Mouse (Mus musculus): ENCODE measurements at regions not wholly inside any gene's neighbourhood (a gene's known extent, or its start where the extent isn't known, plus 50 kb on each side); places are given as distances from the start of the nearest gene placed in this dataset.

DNA sequence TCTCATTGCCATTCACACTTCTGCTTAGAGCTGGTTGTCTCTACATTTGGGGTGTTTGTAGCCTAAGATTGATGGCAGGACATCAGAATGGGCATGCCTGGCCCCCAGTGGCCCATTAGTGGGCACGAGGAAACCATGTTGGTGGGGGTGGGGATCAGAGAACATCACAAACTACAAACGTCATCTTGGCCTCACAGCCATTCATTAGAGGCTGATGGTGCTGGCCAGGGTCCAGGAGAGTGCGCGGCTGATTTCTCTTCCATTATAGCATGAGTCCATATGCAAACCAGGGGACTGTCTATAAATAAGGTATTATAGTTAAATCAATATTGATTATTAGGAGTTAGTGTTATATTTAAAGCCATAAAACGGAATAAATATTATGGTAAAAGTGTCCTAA is 67.9 kb downstream of the 3100002H09Rik start:
- no peaks in the 10 kb centered on the region for H3K27me3 ChIP-seq (ENCODE audit: control insufficient read depth, insufficient read depth, low read length)
- H3K36me3 ChIP-seq (ENCODE audit: control insufficient read depth, insufficient read depth, low read length): no peaks in the 10 kb centered on the region
- no peak overlapping the region for H3K9ac ChIP-seq (ENCODE audit: low read length)
- ATAC-seq (ENCODE audit: insufficient read depth, low FRiP score): no peak
- H3K4me2 ChIP-seq (ENCODE audit: low read depth, low read length): no peak overlapping the region
- H3K27ac ChIP-seq (ENCODE audit: low read length): no peak overlapping the region
- no peaks in the 10 kb centered on the region for H3K4me1 ChIP-seq (ENCODE audit: control insufficient read depth, insufficient read depth, low read length)
- WGBS: 59% methylated on average over 5 of the region's 5 CpGs
- no peaks in the 10 kb centered on the region for H3K9me3 ChIP-seq (replicated peaks; ENCODE audit: control insufficient read depth, low read length)
- H3K4me3 ChIP-seq (replicated peaks; ENCODE audit: low read length): no peak overlapping the region

DNA sequence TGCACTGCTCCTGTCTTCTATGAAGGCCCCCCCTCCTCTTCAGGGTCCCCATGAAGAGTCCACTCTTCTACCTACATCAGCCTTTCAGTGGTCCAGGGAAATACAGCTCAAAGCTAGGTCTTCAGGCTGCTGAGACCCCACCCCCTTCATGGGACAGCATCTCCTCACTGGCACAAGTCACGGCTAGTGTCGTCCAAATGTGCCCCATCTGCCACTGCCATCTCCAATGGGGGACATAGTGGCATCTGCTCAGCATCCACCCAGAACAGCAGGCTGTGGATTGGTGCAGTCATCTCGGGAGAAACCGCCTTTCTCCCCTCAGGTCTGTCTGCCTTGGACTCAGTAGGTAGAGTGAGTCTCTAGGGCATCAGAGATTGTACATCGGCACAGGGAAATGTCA is 72.1 kb downstream of the 3100002H09Rik start:
- Histone ChIP-seq H3K36me3 (ENCODE audit: control insufficient read depth, insufficient read depth, low read length) (no peaks in the 10 kb centered on the region), H3K4me2 (ENCODE audit: low read depth, low read length) (no peak overlapping the region), H3K4me1 (ENCODE audit: control insufficient read depth, insufficient read depth, low read length) (no peaks in the 10 kb centered on the region), H3K9ac (ENCODE audit: low read length) (no peak overlapping the region), H3K27me3 (ENCODE audit: control insufficient read depth, insufficient read depth, low read length) (no peaks in the 10 kb centered on the region), H3K27ac (ENCODE audit: low read length) (no peak overlapping the region), H3K9me3 (replicated peaks; ENCODE audit: control insufficient read depth, low read length) (no peaks in the 10 kb centered on the region), H3K4me3 (replicated peaks; ENCODE audit: low read length) (no peak overlapping the region)
- 84% methylated on average over 5 of the region's 5 CpGs for WGBS
- no peak for ATAC-seq (ENCODE audit: insufficient read depth, low FRiP score)

DNA sequence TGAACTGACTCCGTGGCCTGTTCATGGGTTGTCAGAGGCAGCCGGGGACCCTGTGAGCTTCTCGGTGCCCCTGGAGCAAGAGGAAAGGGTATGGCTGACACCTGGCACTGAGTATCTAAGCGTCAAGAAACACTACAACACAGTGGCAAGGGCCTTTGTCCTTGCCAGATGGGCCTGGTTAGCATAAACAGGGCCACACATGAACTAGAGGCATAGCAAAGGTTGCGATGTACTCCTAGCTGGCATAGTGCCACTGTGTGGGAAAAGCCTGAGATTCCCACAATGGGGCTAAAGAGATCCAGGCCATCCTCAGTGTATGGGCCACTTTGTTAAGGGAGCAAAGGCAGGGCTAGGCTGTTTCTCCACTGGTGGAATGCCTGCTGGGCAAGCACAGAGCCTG is 72.9 kb downstream of the 3100002H09Rik start:
- Histone ChIP-seq H3K27ac (ENCODE audit: low read length) (no peak overlapping the region), H3K4me2 (ENCODE audit: low read depth, low read length) (no peak overlapping the region), H3K36me3 (ENCODE audit: control insufficient read depth, insufficient read depth, low read length) (no peaks in the 10 kb centered on the region), H3K9ac (ENCODE audit: low read length) (no peak overlapping the region), H3K4me1 (ENCODE audit: control insufficient read depth, insufficient read depth, low read length) (no peaks in the 10 kb centered on the region), H3K9me3 (replicated peaks; ENCODE audit: control insufficient read depth, low read length) (no peaks in the 10 kb centered on the region), H3K27me3 (ENCODE audit: control insufficient read depth, insufficient read depth, low read length) (no peaks in the 10 kb centered on the region), H3K4me3 (replicated peaks; ENCODE audit: low read length) (no peak overlapping the region)
- no peak for ATAC-seq (ENCODE audit: insufficient read depth, low FRiP score)
- WGBS: 77% methylated on average over 5 of the region's 5 CpGs

DNA sequence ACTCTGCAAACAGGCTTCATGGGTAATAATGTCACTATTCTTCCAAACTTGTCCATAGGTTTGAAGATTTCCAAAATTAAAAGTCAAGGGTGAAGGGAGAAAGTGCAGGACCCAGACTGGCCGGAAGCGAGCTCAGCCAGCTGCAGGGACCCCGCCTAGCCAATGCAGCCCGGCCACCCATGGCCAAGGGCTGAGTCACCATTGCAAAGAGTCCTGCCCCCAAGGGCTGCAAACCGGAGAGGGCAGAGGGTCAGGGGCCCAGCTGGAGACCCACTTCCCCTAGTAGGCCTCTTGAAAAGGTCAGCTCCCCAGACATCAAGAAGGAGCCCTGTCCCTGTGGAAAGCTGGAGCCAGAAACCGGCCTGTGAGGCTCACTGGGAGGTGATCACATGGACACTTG is 77.0 kb downstream of the 3100002H09Rik start:
- WGBS: 62% methylated on average over 6 of the region's 6 CpGs
- Histone ChIP-seq H3K9me3 (replicated peaks; ENCODE audit: control insufficient read depth, low read length) (no peaks in the 10 kb centered on the region), H3K4me2 (ENCODE audit: low read depth, low read length) (no peak overlapping the region), H3K9ac (ENCODE audit: low read length) (no peak overlapping the region), H3K36me3 (ENCODE audit: control insufficient read depth, insufficient read depth, low read length) (no peaks in the 10 kb centered on the region), H3K4me1 (ENCODE audit: control insufficient read depth, insufficient read depth, low read length) (no peaks in the 10 kb centered on the region), H3K27ac (ENCODE audit: low read length) (no peak overlapping the region), H3K27me3 (ENCODE audit: control insufficient read depth, insufficient read depth, low read length) (no peaks in the 10 kb centered on the region), H3K4me3 (replicated peaks; ENCODE audit: low read length) (no peak overlapping the region)
- no peak for ATAC-seq (ENCODE audit: insufficient read depth, low FRiP score)

DNA sequence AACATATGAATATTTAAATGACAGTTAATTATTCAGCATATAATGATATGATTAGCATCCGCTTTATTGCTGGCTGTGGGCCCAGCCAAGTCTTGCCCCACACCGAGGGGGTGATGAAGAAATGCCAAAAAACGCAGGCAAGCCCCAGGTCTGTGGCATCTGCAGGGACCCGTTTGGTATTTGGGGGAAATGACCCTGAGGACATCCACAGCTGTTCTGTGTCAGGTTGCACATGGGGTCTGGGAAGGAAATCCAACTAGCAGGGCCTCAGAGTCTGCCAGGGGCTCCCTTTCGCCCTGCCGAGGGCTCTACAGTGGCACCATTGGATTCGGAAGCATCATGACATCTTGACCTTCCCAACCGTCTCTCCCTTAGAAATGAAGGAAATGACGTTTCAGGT is 80.0 kb downstream of the 3100002H09Rik start:
- 70% methylated on average over 9 of the region's 9 CpGs for WGBS
- no peaks in the 10 kb centered on the region for H3K36me3 ChIP-seq (ENCODE audit: control insufficient read depth, insufficient read depth, low read length)
- no peak overlapping the region for H3K9ac ChIP-seq (ENCODE audit: low read length)
- H3K4me1 ChIP-seq (ENCODE audit: control insufficient read depth, insufficient read depth, low read length): no peaks in the 10 kb centered on the region; the same call in 1 of the 2 replicates
- H3K4me3 ChIP-seq (replicated peaks; ENCODE audit: low read length): no peak overlapping the region
- no peak overlapping the region for H3K27ac ChIP-seq (ENCODE audit: low read length)
- H3K4me2 ChIP-seq (ENCODE audit: low read depth, low read length): no peak overlapping the region
- no peaks in the 10 kb centered on the region for H3K9me3 ChIP-seq (replicated peaks; ENCODE audit: control insufficient read depth, low read length)
- H3K27me3 ChIP-seq (ENCODE audit: control insufficient read depth, insufficient read depth, low read length): no peaks in the 10 kb centered on the region
- ATAC-seq (ENCODE audit: insufficient read depth, low FRiP score): no peak

DNA sequence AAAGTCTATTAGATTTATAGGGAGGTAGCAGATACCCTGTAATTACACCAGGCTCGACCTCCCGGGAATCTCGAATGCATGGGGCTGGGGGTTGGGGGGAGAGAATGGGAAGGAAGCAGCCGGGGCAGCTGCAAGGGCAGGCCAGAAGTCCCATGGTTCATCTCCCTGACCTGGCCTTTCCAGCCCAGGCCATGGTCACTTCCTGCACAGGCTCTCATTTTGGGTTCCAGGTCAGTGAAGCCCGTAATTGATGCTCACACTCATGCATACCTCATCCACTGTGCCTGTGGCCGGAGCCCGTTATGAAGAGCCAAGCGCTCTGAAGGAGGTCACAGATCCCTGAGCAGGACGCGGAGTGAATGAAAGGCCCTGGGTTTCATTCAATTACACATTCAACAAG is 83.8 kb downstream of the 3100002H09Rik start:
- Histone ChIP-seq H3K9me3 (replicated peaks; ENCODE audit: control insufficient read depth, low read length) (no peaks in the 10 kb centered on the region), H3K9ac (ENCODE audit: low read length) (no peak overlapping the region), H3K36me3 (ENCODE audit: control insufficient read depth, insufficient read depth, low read length) (no peaks in the 10 kb centered on the region), H3K4me1 (ENCODE audit: control insufficient read depth, insufficient read depth, low read length) (no peaks in the 10 kb centered on the region; the same call in 1 of the 2 replicates), H3K27me3 (ENCODE audit: control insufficient read depth, insufficient read depth, low read length) (0 out of 2 replicates have a peak, but pooled peaks cover 4% of the 10 kb centered on the region), H3K4me3 (replicated peaks; ENCODE audit: low read length) (no peak overlapping the region), H3K4me2 (ENCODE audit: low read depth, low read length) (no peak overlapping the region), H3K27ac (ENCODE audit: low read length) (no peak overlapping the region)
- 40% methylated on average over 10 of the region's 10 CpGs for WGBS
- ATAC-seq (ENCODE audit: insufficient read depth, low FRiP score): no peak

DNA sequence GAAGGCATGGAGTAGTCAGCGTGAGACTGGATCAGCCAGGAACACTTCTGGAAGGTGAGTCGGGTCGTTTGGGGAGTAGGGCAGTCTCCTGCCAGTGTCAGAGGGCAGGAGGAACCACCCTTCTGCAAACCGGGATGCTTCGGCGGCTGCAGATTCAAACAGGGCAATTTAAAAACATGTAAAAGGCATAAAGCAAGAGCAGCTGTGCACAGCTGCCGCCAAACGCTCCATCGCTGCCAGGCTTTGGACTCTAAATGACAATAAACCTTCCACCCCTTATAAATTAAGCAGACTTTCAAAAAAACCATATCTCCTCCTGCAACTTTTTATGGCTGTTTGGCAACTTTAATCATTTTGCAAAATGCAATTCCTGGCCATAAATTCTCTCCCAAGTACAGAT is 84.2 kb downstream of the 3100002H09Rik start:
- H3K4me3 ChIP-seq (replicated peaks; ENCODE audit: low read length): no peak overlapping the region
- H3K4me2 ChIP-seq (ENCODE audit: low read depth, low read length): no peak overlapping the region
- ATAC-seq (ENCODE audit: insufficient read depth, low FRiP score): no peak
- H3K9me3 ChIP-seq (replicated peaks; ENCODE audit: control insufficient read depth, low read length): no peaks in the 10 kb centered on the region
- 0 out of 2 replicates have a peak, but pooled peaks cover 4% of the 10 kb centered on the region for H3K27me3 ChIP-seq (ENCODE audit: control insufficient read depth, insufficient read depth, low read length)
- WGBS: 39% methylated on average over 9 of the region's 9 CpGs
- H3K9ac ChIP-seq (ENCODE audit: low read length): no peak overlapping the region
- H3K36me3 ChIP-seq (ENCODE audit: control insufficient read depth, insufficient read depth, low read length): no peaks in the 10 kb centered on the region
- H3K27ac ChIP-seq (ENCODE audit: low read length): no peak overlapping the region
- no peaks in the 10 kb centered on the region; the same call in 1 of the 2 replicates for H3K4me1 ChIP-seq (ENCODE audit: control insufficient read depth, insufficient read depth, low read length)

DNA sequence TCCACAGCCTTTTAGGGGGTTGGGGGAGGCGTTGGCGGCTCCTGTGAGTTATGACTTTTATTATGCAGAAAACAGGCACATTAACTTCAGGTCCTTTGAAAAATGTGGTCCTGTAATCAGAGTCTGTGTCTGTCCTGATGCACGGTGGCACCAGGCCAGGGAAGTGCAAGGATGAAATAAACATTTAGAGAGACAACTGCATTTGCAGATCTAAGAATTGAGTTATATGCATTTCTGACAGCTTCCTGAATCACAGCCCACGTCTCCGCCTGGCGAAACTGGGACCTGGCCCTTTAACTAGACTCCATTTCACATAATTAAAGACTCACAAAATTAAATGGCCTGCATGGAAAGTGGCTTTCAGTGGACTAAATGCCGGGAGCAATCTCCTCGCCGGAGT is 90.3 kb downstream of the 3100002H09Rik start:
- H3K27me3 ChIP-seq (ENCODE audit: control insufficient read depth, insufficient read depth, low read length): 0 out of 2 replicates have a peak, but pooled peaks cover 4% of the 10 kb centered on the region
- no peaks in the 10 kb centered on the region for H3K36me3 ChIP-seq (ENCODE audit: control insufficient read depth, insufficient read depth, low read length)
- 35% methylated on average over 9 of the region's 9 CpGs for WGBS
- H3K27ac ChIP-seq (ENCODE audit: low read length): no peak overlapping the region
- H3K9ac ChIP-seq (ENCODE audit: low read length): no peak overlapping the region
- H3K4me3 ChIP-seq (replicated peaks; ENCODE audit: low read length): no peak overlapping the region
- no peak overlapping the region for H3K4me2 ChIP-seq (ENCODE audit: low read depth, low read length)
- no peaks in the 10 kb centered on the region for H3K9me3 ChIP-seq (replicated peaks; ENCODE audit: control insufficient read depth, low read length)
- no peaks in the 10 kb centered on the region; the same call in 1 of the 2 replicates for H3K4me1 ChIP-seq (ENCODE audit: control insufficient read depth, insufficient read depth, low read length)
- ATAC-seq (ENCODE audit: insufficient read depth, low FRiP score): no peak

DNA sequence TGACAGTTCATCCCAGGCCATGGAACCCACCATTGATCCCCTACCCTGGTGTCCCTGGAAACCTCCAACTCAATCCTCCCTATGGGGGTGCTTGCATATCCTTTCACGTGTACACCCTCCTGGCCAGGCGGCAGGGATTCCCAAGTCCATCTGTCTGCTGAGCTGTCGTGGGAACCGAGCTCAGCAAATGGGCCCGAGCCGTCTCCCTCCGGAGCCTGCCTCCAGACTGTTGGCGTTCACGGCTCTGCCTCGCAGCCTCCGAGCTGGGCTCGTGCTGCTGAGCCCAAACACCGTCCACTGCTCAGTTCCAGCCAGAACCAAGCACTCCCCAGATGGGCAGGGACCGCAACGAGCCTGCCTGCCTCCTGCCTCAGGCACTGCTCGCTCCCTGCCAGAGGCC is 98.8 kb downstream of the 3100002H09Rik start:
- H3K36me3 ChIP-seq (ENCODE audit: control insufficient read depth, insufficient read depth, low read length): no peaks in the 10 kb centered on the region
- H3K4me1 ChIP-seq (ENCODE audit: control insufficient read depth, insufficient read depth, low read length): no peaks in the 10 kb centered on the region
- no peak overlapping the region for H3K4me2 ChIP-seq (ENCODE audit: low read depth, low read length)
- 79% methylated on average over 16 of the region's 16 CpGs for WGBS
- ATAC-seq (ENCODE audit: insufficient read depth, low FRiP score): no peak
- H3K27me3 ChIP-seq (ENCODE audit: control insufficient read depth, insufficient read depth, low read length): no peaks in the 10 kb centered on the region
- no peak overlapping the region for H3K27ac ChIP-seq (ENCODE audit: low read length)
- no peak overlapping the region for H3K9ac ChIP-seq (ENCODE audit: low read length)
- no peaks in the 10 kb centered on the region for H3K9me3 ChIP-seq (replicated peaks; ENCODE audit: control insufficient read depth, low read length)
- H3K4me3 ChIP-seq (replicated peaks; ENCODE audit: low read length): no peak overlapping the region

DNA sequence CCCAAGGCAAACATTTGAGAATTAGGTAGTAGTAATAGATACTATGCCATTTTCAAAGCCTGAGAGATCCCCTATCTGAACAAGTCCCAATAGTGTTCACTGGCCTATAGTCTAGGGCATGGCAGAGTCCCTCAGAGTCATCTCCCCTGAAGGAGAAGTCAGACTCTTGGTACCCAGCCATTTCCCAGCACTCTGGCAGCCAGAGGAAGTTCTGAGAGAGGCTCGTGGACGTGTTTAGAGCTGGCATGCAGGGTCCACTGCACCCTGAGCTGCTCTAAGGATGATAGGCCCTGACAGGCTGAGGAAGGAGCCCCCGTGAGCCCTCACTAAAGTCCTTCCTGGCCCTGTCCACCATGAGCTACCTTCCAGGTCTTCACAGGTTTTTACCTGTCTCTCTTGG is 99.8 kb downstream of the 3100002H09Rik start:
- H3K4me3 ChIP-seq (replicated peaks; ENCODE audit: low read length): no peak overlapping the region
- no peaks in the 10 kb centered on the region for H3K27me3 ChIP-seq (ENCODE audit: control insufficient read depth, insufficient read depth, low read length)
- no peak for ATAC-seq (ENCODE audit: insufficient read depth, low FRiP score)
- no peaks in the 10 kb centered on the region for H3K4me1 ChIP-seq (ENCODE audit: control insufficient read depth, insufficient read depth, low read length)
- 70% methylated on average over 3 of the region's 3 CpGs for WGBS
- no peak overlapping the region for H3K9ac ChIP-seq (ENCODE audit: low read length)
- H3K9me3 ChIP-seq (replicated peaks; ENCODE audit: control insufficient read depth, low read length): no peaks in the 10 kb centered on the region
- no peak overlapping the region for H3K4me2 ChIP-seq (ENCODE audit: low read depth, low read length)
- no peak overlapping the region for H3K27ac ChIP-seq (ENCODE audit: low read length)
- H3K36me3 ChIP-seq (ENCODE audit: control insufficient read depth, insufficient read depth, low read length): no peaks in the 10 kb centered on the region
